Mouse (Mus musculus): ENCODE measurements around the gene Car8. TPM values are rescaled to one million over a fixed set of nuclear protein-coding genes. Genes with fewer than 3 reads are reported as not detected.
"Not testable (repeated sequence)": the region's sequence is repeated elsewhere in the genome, so short reads cannot be mapped to it uniquely, and the experiment has no call there.

The Car8 gene
- total RNA-seq, 2 experiments from 2014 or later = 1.5 to 2.3 TPM

GRCm38 (mm10) chr4:8206918-8207573 is 31.8 kb downstream of the Car8 start:
- DNase-seq = no peak

GRCm38 (mm10) chr4:8205089-8205649 is 33.7 kb downstream of the Car8 start:
- no peak for DNase-seq
- intact Hi-C loops (cut with DNase I; ENCODE audit: low total_unique reads) = no loop called here

More at GRCm38 (mm10) chr4:8206918-8207573, 31.8 kb downstream of the Car8 start:
- intact Hi-C loops (cut with DNase I; ENCODE audit: low total_unique reads) = no loop called here

- intact Hi-C loops (cut with DNase I; ENCODE audit: low total_unique reads) = no loop called here
- DNase-seq = no peak
Observed at GRCm38 (mm10) chr4:8203367-8203766, 35.5 kb downstream of the Car8 start.

GRCm38 (mm10) chr4:8201631-8202030 is 37.2 kb downstream of the Car8 start:
- DNase-seq = no peak
- intact Hi-C loops (cut with DNase I; ENCODE audit: low total_unique reads) = no loop called here

GRCm38 (mm10) chr4:8200081-8200480 is 38.8 kb downstream of the Car8 start:
- no peak for DNase-seq
- intact Hi-C loops (cut with DNase I; ENCODE audit: low total_unique reads) = no loop called here

GRCm38 (mm10) chr4:8198033-8198432 is 40.8 kb downstream of the Car8 start:
- intact Hi-C loops (cut with DNase I; ENCODE audit: low total_unique reads) = no loop called here
- DNase-seq = no peak

- intact Hi-C loops (cut with DNase I; ENCODE audit: low total_unique reads) = no loop called here
- DNase-seq = no peak
Observed at GRCm38 (mm10) chr4:8190441-8190840, 48.4 kb downstream of the Car8 start.

GRCm38 (mm10) chr4:8186921-8187687 is 51.7 kb downstream of the Car8 start:
- intact Hi-C loops (cut with DNase I; ENCODE audit: low total_unique reads) = loop anchor here (10.0 kb wide), 1 partner anchor 178 kb away; no protein-coding TSS in a partner anchor
- no peak for DNase-seq

- intact Hi-C loops (cut with DNase I; ENCODE audit: low total_unique reads) = loop anchor here (10.0 kb wide), 1 partner anchor 184 kb away; no protein-coding TSS in a partner anchor
Observed at GRCm38 (mm10) chr4:8180576-8180975, 58.3 kb downstream of the Car8 start.

GRCm38 (mm10) chr4:8154589-8155198 is 84.1 kb downstream of the Car8 start:
- intact Hi-C loops (cut with DNase I; ENCODE audit: low total_unique reads) = no loop called here
- DNase-seq = no peak

More at GRCm38 (mm10) chr4:8180576-8180975, 58.3 kb downstream of the Car8 start:
- DNase-seq = no peak

GRCm38 (mm10) chr4:8153926-8154325 is 84.9 kb downstream of the Car8 start:
- DNase-seq; intact Hi-C loops (cut with DNase I; ENCODE audit: low total_unique reads): not testable (repeated sequence)

GRCm38 (mm10) chr4:8137403-8137802 is 101.4 kb downstream of the Car8 start:
- no peak for DNase-seq
- intact Hi-C loops (cut with DNase I; ENCODE audit: low total_unique reads) = no loop called here

- intact Hi-C loops (cut with DNase I; ENCODE audit: low total_unique reads) = no loop called here
- no peak for DNase-seq
Observed at GRCm38 (mm10) chr4:8132024-8132423, 106.8 kb downstream of the Car8 start.

- intact Hi-C loops (cut with DNase I; ENCODE audit: low total_unique reads) = no loop called here
- DNase-seq = no peak
Observed at GRCm38 (mm10) chr4:8113558-8113957, 125.3 kb downstream of the Car8 start.

GRCm38 (mm10) chr4:8111891-8112290 is 127.0 kb downstream of the Car8 start:
- DNase-seq = no peak
- intact Hi-C loops (cut with DNase I; ENCODE audit: low total_unique reads) = no loop called here

GRCm38 (mm10) chr4:8109906-8110567 is 128.8 kb downstream of the Car8 start:
- intact Hi-C loops (cut with DNase I; ENCODE audit: low total_unique reads) = no loop called here
- DNase-seq = no peak

GRCm38 (mm10) chr4:8101466-8101865 is 137.4 kb downstream of the Car8 start:
- intact Hi-C loops (cut with DNase I; ENCODE audit: low total_unique reads) = no loop called here
- DNase-seq = no peak

GRCm38 (mm10) chr4:8098084-8098483 is 140.8 kb downstream of the Car8 start:
- DNase-seq = no peak
- intact Hi-C loops (cut with DNase I; ENCODE audit: low total_unique reads) = no loop called here

- no peak for DNase-seq
- intact Hi-C loops (cut with DNase I; ENCODE audit: low total_unique reads) = no loop called here
Observed at GRCm38 (mm10) chr4:8097683-8098082, 141.2 kb downstream of the Car8 start.

GRCm38 (mm10) chr4:8093566-8093965 is 145.3 kb downstream of the Car8 start:
- DNase-seq; intact Hi-C loops (cut with DNase I; ENCODE audit: low total_unique reads): not testable (repeated sequence)

Data from gastrocnemius, postnatal 14 days (tissue).